Mouse (Mus musculus) MEL-GATA-1-ER (cell line): ENCODE results near the gene Tmem117.

Source experiments
- DNase-seq: peaks from one replicate; pipeline ENCODE4 v3.0.0-alpha.2; 2012; ENCODE audit warnings: low read depth; ENCODE audit errors: extremely low read depth

Tmem117 gene

GRCm38 (mm10) chr15:94770832-94771578 is 142.0 kb downstream of the Tmem117 start:
- DNase-seq = no peak

GRCm38 (mm10) chr15:94771691-94772090 is 142.7 kb downstream of the Tmem117 start:
- no peak for DNase-seq

- no peak for DNase-seq
These were observed 147.4 kb downstream of the Tmem117 start for GRCm38 (mm10) chr15:94776119-94777069.

GRCm38 (mm10) chr15:94781556-94781955 is 152.5 kb downstream of the Tmem117 start:
- no peak for DNase-seq

GRCm38 (mm10) chr15:94793455-94793854 is 164.4 kb downstream of the Tmem117 start:
- DNase-seq = no peak

- DNase-seq = no peak
These were observed 166.5 kb downstream of the Tmem117 start for GRCm38 (mm10) chr15:94795484-94795883.

- no peak for DNase-seq
These were observed 169.2 kb downstream of the Tmem117 start for GRCm38 (mm10) chr15:94798236-94798635.

GRCm38 (mm10) chr15:94801462-94801861 is 172.4 kb downstream of the Tmem117 start:
- DNase-seq = no peak

GRCm38 (mm10) chr15:94802820-94803219 is 173.8 kb downstream of the Tmem117 start:
- DNase-seq = no peak

- DNase-seq = no peak
These were observed 174.8 kb downstream of the Tmem117 start for GRCm38 (mm10) chr15:94803624-94804342.

GRCm38 (mm10) chr15:94806005-94806404 is 177.0 kb downstream of the Tmem117 start:
- DNase-seq = no peak

- DNase-seq = no peak
These were observed 182.5 kb downstream of the Tmem117 start for GRCm38 (mm10) chr15:94811550-94811949.

- DNase-seq = no peak
These were observed 185.4 kb downstream of the Tmem117 start for GRCm38 (mm10) chr15:94814213-94815100.

- no peak for DNase-seq
These were observed 206.6 kb downstream of the Tmem117 start for GRCm38 (mm10) chr15:94835634-94836033.

- DNase-seq = no peak
These were observed 209.6 kb downstream of the Tmem117 start for GRCm38 (mm10) chr15:94838646-94839045.

- DNase-seq = no peak
These were observed 218.5 kb downstream of the Tmem117 start for GRCm38 (mm10) chr15:94847501-94847900.

GRCm38 (mm10) chr15:94859641-94860040 is 230.6 kb downstream of the Tmem117 start:
- no peak for DNase-seq

GRCm38 (mm10) chr15:94861173-94861572 is 232.1 kb downstream of the Tmem117 start:
- DNase-seq = no peak

- no peak for DNase-seq
These were observed 235.1 kb downstream of the Tmem117 start for GRCm38 (mm10) chr15:94864134-94864533.

- DNase-seq = no peak
These were observed 239.3 kb downstream of the Tmem117 start for GRCm38 (mm10) chr15:94868372-94868771.

- DNase-seq = no peak
These were observed 256.0 kb downstream of the Tmem117 start for GRCm38 (mm10) chr15:94885026-94885425.
